Mouse (Mus musculus): ENCODE results near the gene Sla2.
"Not testable (repeated sequence)": the region's sequence is repeated elsewhere in the genome, so short reads cannot be mapped to it uniquely, and the experiment has no call there.

- not testable (repeated sequence) for TF ChIP-seq CTCF (IDR thresholded peaks at IDR 0.05; ENCODE audit: low read depth, low read length); POLR2AphosphoS5 (IDR thresholded peaks at IDR 0.05; ENCODE audit: insufficient replicate concordance, low read depth, low read length); GATA1 (IDR thresholded peaks at IDR 0.05; ENCODE audit: borderline replicate concordance, low read length); TAL1 (conservative IDR thresholded peaks at IDR 0.05; ENCODE audit: low read depth, low read length)
Observed at GRCm38 (mm10) chr2:156925611-156926010, 38.6 kb upstream of the Sla2 start.
